Mouse (Mus musculus): Measurements from ENCODE around the gene Phf12. TPM values are rescaled to one million over a fixed set of nuclear protein-coding genes. Genes with fewer than 3 reads are reported as not detected.
"Not testable (repeated sequence)": the region's sequence is repeated elsewhere in the genome, so short reads cannot be mapped to it uniquely, and the experiment has no call there.

Gene Phf12
- polyA plus RNA-seq, 1 experiment, result 58.2 TPM

DNA sequence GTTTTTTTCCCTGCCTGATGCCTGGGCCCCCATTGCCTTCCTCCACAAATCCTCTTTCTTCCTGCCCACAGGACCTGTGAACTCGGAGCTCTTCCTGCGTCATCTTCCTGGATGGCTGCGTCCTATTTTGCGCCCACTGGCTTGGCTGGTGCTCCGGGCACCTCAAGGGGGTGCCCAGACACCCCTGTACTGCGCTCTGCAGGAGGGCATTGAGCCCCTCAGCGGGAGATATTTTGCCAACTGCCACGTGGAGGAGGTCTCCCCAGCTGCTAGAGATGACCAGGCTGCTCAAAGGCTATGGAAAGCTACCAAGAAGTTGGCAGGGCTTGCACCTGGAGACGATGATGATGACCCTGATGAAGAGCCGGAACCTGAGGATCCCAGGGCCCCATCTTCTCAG, 54.2 kb downstream of the Phf12 start:
- no peaks in the 10 kb centered on the region for H3K9me3 ChIP-seq (replicated peaks; ENCODE audit: control insufficient read depth, insufficient read depth, low read length, poor library complexity, severe bottlenecking)
- H3K36me3 ChIP-seq (ENCODE audit: control insufficient read depth, insufficient read depth, low read length, poor library complexity, severe bottlenecking), result no peaks in the 10 kb centered on the region; the same call in 1 of the 2 replicates
- H3K27ac ChIP-seq (ENCODE audit: insufficient read depth, low read length), result no peak overlapping the region
- no peak overlapping the region for H3K4me3 ChIP-seq (ENCODE audit: low read depth, low read length)
- H3K27me3 ChIP-seq (ENCODE audit: control insufficient read depth, insufficient read depth, low read length, poor library complexity, severe bottlenecking), result no peaks in the 10 kb centered on the region
- H3K4me1 ChIP-seq (ENCODE audit: control insufficient read depth, insufficient read depth, low read length), result no peaks in the 10 kb centered on the region
- H3K9ac ChIP-seq (ENCODE audit: low read depth, poor library complexity, severe bottlenecking), result no peak overlapping the region
- TF ChIP-seq POLR2A (IDR thresholded peaks at IDR 0.05; ENCODE audit: insufficient read depth, low read length), result no peak
- TF ChIP-seq CTCF (IDR thresholded peaks at IDR 0.05; ENCODE audit: low read depth, low read length), result no peak
- no peak for TF ChIP-seq EP300 (IDR thresholded peaks at IDR 0.05; ENCODE audit: insufficient read depth, low read depth, low read length)

DNA sequence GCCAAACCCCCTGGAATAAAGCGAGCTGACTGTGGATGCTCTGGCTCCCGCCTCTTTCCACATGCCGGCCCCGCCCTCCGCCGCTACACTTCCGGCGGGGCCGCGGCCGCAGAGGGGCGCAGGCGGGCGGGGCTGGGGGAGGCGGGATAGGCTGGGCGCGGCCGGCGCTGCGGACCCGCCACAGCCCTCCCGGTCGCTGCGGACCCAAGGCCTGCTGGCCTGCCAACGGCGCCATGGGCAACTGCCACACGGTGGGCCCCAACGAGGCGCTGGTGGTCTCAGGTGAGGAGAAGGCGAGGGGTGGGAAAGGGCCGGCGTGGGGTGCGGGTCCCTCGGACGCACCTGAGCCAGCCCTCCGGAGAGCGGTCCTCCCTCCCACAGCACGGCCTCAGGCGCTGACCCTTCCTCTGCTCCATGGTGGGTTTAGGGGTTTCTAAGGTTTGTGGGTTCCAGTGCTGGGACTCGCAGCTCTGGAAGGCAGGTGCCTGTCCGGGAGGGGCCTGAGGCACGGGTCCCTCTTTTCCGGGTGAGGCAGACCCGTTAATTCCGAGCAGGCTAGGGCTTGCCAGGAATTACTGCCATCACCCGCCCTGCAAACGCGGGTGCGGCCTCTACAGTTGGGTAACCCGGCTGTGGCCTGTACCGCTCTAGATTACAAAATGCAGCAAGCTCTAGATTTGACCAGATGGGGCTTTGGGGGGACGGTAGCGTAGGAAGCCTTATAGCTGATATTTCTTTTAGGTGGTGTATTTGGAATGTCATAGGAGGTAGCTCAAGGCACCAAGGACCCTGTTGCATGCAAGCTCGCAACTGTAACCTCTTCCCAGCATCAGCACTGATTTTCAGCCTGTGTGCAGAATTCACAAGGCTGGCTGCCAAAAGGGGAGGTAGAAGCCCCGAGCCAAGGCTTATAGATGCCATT, 55.5 kb downstream of the Phf12 start, which contains the start of gene Flot2:
Flot2 (plus strand) TSS at position 101 of the 922 bp plus-strand sequence.
- no peaks in the 10 kb centered on the region for H3K9me3 ChIP-seq (replicated peaks; ENCODE audit: control insufficient read depth, insufficient read depth, low read length, poor library complexity, severe bottlenecking)
- H3K4me3 ChIP-seq (ENCODE audit: low read depth, low read length), result peak within 1 kb of the TSS; percentile 89
- H3K36me3 ChIP-seq (ENCODE audit: control insufficient read depth, insufficient read depth, low read length, poor library complexity, severe bottlenecking), result no peaks in the 10 kb centered on the region; the same call in 1 of the 2 replicates
- no peak within 1 kb of the TSS for H3K27ac ChIP-seq (ENCODE audit: insufficient read depth, low read length)
- H3K27me3 ChIP-seq (ENCODE audit: control insufficient read depth, insufficient read depth, low read length, poor library complexity, severe bottlenecking), result no peaks in the 10 kb centered on the region
- peak within 1 kb of the TSS; percentile 86 for H3K9ac ChIP-seq (ENCODE audit: low read depth, poor library complexity, severe bottlenecking)
- no peaks in the 10 kb centered on the region for H3K4me1 ChIP-seq (ENCODE audit: control insufficient read depth, insufficient read depth, low read length)
- TF ChIP-seq POLR2A (IDR thresholded peaks at IDR 0.05; ENCODE audit: insufficient read depth, low read length) (peak; percentile 33), EP300 (IDR thresholded peaks at IDR 0.05; ENCODE audit: insufficient read depth, low read depth, low read length) (no peak), CTCF (IDR thresholded peaks at IDR 0.05; ENCODE audit: low read depth, low read length) (no peak)

DNA sequence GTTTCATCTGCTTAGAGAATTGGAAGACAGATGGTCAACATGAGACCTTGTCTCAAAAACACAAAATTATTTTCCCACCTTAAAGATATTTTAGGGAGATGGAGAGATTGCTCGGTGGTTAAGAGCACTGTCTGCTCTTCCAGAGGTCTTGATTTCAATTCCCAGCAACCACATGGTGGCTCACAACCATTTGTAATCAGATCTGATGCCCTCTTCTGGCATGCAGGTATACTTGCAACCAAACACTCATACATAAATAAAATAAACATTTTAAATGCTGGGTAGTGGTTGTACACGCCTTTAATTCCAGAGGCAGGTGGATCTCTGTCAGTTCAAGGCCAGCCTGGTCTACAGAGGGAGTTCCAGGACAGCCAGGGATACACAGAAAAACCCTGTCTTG, 58.3 kb downstream of the Phf12 start:
- H3K36me3 ChIP-seq (ENCODE audit: control insufficient read depth, insufficient read depth, low read length, poor library complexity, severe bottlenecking), result no peaks in the 10 kb centered on the region
- H3K4me1 ChIP-seq (ENCODE audit: control insufficient read depth, insufficient read depth, low read length), result no peaks in the 10 kb centered on the region
- H3K27me3 ChIP-seq (ENCODE audit: control insufficient read depth, insufficient read depth, low read length, poor library complexity, severe bottlenecking), result no peaks in the 10 kb centered on the region
- TF ChIP-seq EP300 (IDR thresholded peaks at IDR 0.05; ENCODE audit: insufficient read depth, low read depth, low read length), result no peak
- no peak for TF ChIP-seq POLR2A (IDR thresholded peaks at IDR 0.05; ENCODE audit: insufficient read depth, low read length)
- no peak for TF ChIP-seq CTCF (IDR thresholded peaks at IDR 0.05; ENCODE audit: low read depth, low read length)
- H3K9ac ChIP-seq (ENCODE audit: low read depth, poor library complexity, severe bottlenecking), result no peak overlapping the region
- no peak overlapping the region for H3K4me3 ChIP-seq (ENCODE audit: low read depth, low read length)
- H3K9me3 ChIP-seq (replicated peaks; ENCODE audit: control insufficient read depth, insufficient read depth, low read length, poor library complexity, severe bottlenecking), result no peaks in the 10 kb centered on the region
- H3K27ac ChIP-seq (ENCODE audit: insufficient read depth, low read length), result peak overlapping the region; percentile 68

DNA sequence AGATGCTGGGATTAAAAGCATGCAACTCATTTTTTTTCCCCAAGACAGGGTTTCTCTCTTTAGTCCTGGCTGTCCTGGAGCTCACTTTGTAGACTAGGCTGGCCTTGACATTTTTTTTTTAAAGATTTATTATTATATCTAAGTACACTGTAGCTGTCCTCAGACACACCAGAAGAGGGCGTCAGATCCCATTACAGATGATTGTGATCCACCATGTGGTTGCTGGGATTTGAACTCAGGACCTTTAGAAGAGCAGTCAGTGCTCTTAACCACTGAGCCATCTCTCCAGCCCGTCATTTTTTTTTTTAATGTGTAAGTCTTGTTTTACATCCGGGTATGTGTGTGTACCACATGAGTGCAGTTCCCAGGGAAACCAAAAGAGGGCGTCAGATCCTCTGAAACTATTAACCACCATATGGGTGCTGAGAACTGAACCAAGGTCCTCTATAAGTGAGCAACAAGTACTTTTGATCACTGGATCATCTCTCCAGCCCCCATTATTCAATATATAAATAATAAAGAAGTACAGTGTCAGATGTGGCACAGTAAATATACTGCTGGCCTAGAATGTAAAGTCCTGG, 59.8 kb downstream of the Phf12 start:
- H3K9me3 ChIP-seq (replicated peaks; ENCODE audit: control insufficient read depth, insufficient read depth, low read length, poor library complexity, severe bottlenecking); H3K9ac ChIP-seq (ENCODE audit: low read depth, poor library complexity, severe bottlenecking); H3K4me3 ChIP-seq (ENCODE audit: low read depth, low read length); H3K36me3 ChIP-seq (ENCODE audit: control insufficient read depth, insufficient read depth, low read length, poor library complexity, severe bottlenecking); H3K27me3 ChIP-seq (ENCODE audit: control insufficient read depth, insufficient read depth, low read length, poor library complexity, severe bottlenecking); H3K27ac ChIP-seq (ENCODE audit: insufficient read depth, low read length); H3K4me1 ChIP-seq (ENCODE audit: control insufficient read depth, insufficient read depth, low read length): not testable (repeated sequence)

DNA sequence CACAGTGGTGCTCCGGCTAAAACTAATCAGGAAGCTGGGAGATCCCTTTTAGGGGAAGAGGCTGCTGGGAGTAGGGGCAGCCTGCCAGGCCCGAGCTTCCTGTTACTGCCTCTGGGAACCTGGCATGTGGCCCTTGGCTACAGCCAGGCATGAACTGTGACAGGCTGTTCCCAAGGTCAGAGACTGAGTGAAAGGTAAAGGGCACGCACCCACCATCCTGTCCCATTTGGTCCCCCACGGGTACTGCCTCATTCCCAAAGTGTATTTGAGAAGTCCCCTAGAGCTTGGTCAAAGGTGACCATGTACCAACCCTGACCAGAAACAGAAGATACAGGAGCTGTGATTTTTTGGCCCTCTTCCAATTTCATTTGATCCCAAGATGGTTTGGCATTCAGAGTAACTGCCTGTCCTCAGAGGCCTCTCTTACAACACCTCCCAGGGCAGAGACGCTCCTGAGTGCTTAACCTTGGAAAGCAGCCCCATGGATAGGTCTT, 62.3 kb downstream of the Phf12 start:
- H3K27ac ChIP-seq (ENCODE audit: insufficient read depth, low read length), result no peak overlapping the region
- no peak for TF ChIP-seq CTCF (IDR thresholded peaks at IDR 0.05; ENCODE audit: low read depth, low read length)
- no peak for TF ChIP-seq EP300 (IDR thresholded peaks at IDR 0.05; ENCODE audit: insufficient read depth, low read depth, low read length)
- TF ChIP-seq POLR2A (IDR thresholded peaks at IDR 0.05; ENCODE audit: insufficient read depth, low read length), result no peak
- H3K9ac ChIP-seq (ENCODE audit: low read depth, poor library complexity, severe bottlenecking), result no peak overlapping the region
- H3K4me1 ChIP-seq (ENCODE audit: control insufficient read depth, insufficient read depth, low read length), result no peaks in the 10 kb centered on the region
- no peaks in the 10 kb centered on the region for H3K36me3 ChIP-seq (ENCODE audit: control insufficient read depth, insufficient read depth, low read length, poor library complexity, severe bottlenecking)
- no peak overlapping the region for H3K4me3 ChIP-seq (ENCODE audit: low read depth, low read length)
- no peaks in the 10 kb centered on the region for H3K27me3 ChIP-seq (ENCODE audit: control insufficient read depth, insufficient read depth, low read length, poor library complexity, severe bottlenecking)
- H3K9me3 ChIP-seq (replicated peaks; ENCODE audit: control insufficient read depth, insufficient read depth, low read length, poor library complexity, severe bottlenecking), result no peaks in the 10 kb centered on the region

DNA sequence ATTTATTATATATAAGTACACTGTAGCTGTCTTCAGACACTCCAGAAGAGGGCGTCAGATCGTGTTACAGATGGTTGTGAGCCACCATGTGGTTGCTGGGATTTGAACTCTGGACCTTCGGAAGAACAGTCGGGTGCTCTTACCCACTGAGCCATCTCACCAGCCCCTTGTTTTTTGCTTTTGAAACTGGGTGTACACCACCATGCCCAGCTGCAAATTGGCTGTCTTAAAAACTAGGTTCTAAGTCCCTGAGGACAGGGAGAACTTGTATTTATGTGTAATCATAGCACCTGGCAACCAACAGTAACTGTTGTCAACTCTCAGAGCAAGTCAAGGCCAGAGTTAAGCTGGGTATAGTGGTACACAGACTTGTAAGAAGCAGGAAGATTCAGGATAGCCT, 66.1 kb downstream of the Phf12 start:
- not testable (repeated sequence) for H3K4me3 ChIP-seq (ENCODE audit: low read depth, low read length); H3K36me3 ChIP-seq (ENCODE audit: control insufficient read depth, insufficient read depth, low read length, poor library complexity, severe bottlenecking)

More for the DNA sequence above, 66.1 kb downstream of the Phf12 start:
- not testable (repeated sequence) for H3K27me3 ChIP-seq (ENCODE audit: control insufficient read depth, insufficient read depth, low read length, poor library complexity, severe bottlenecking); H3K9ac ChIP-seq (ENCODE audit: low read depth, poor library complexity, severe bottlenecking); H3K9me3 ChIP-seq (replicated peaks; ENCODE audit: control insufficient read depth, insufficient read depth, low read length, poor library complexity, severe bottlenecking); H3K27ac ChIP-seq (ENCODE audit: insufficient read depth, low read length); H3K4me1 ChIP-seq (ENCODE audit: control insufficient read depth, insufficient read depth, low read length)
